Mouse (Mus musculus): ENCODE results near the gene Sash1. TPM values are rescaled to one million over a fixed set of nuclear protein-coding genes. Genes with fewer than 3 reads are reported as not detected.

The Sash1 gene
- polyA plus RNA-seq, 1 experiment from 2014 or later, result 6.4 TPM

DNA sequence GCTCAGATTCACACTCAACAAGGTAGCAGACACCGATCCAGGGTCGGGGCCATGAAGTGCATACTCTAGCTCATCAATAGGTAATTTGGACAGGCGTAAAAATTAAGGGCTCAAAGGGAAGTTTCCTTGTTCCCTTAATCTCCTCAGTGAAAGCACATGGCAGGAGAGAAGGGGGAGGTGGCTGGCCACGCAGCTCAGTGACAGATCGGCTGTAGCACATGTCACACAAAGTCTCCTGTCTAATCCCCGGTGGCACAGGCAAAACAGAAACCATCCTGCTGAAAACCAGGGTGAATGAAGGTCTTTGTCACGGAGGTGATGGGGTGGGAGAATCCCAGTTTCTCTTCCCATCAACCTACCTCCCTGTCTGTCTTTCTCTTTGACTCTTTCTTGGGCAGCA lies 75.4 kb downstream of the Sash1 start:
- no peaks in the 10 kb centered on the region for H3K27me3 ChIP-seq (ENCODE audit: insufficient read depth, low read length)
- whole genome bisulfite sequencing, result 86% methylated on average over 7 of the region's 7 CpGs
- H3K9ac ChIP-seq, result no peak overlapping the region
- H3K4me1 ChIP-seq (ENCODE audit: insufficient read depth), result peaks cover 10% of the 10 kb centered on the region
- H3K4me3 ChIP-seq (ENCODE audit: low read depth, low read length), result no peak overlapping the region
- ATAC-seq (ENCODE audit: insufficient read depth) (no peak), DNase-seq (no peak)
- H3K4me2 ChIP-seq, result no peak overlapping the region
- TF ChIP-seq CTCF (IDR thresholded peaks at IDR 0.05; ENCODE audit: low read depth), result no peak
- H3K36me3 ChIP-seq (ENCODE audit: insufficient read depth), result no peaks in the 10 kb centered on the region
- no peaks in the 10 kb centered on the region for H3K9me3 ChIP-seq (ENCODE audit: low read depth, low read length)
- no peak overlapping the region for H3K27ac ChIP-seq (ENCODE audit: low read depth)

DNA sequence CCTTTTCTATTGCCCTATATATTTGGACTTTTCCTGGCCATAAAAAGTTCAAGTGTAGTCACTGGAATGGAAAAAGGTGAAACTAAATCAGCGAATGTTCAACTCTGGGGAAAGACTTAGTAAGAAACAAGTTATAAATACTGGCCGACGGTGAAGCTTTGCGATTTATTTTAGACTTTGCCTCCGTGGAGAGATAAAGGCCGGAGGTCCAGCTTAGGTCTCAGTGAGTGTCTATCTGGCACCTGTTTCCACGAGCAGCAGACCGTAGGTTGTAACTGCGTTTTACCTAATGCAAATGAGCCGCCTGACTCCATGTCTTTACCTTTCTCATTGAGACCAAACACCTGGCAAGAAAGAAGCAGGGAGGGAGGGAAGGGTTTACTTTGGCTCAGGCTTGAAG lies 77.5 kb downstream of the Sash1 start:
- WGBS, result 82% methylated on average over 10 of the region's 10 CpGs
- H3K4me2 ChIP-seq, result no peak overlapping the region
- DNase-seq (no peak), ATAC-seq (ENCODE audit: insufficient read depth) (no peak)
- no peak overlapping the region for H3K27ac ChIP-seq (ENCODE audit: low read depth)
- no peak for TF ChIP-seq CTCF (IDR thresholded peaks at IDR 0.05; ENCODE audit: low read depth)
- no peak overlapping the region for H3K4me3 ChIP-seq (ENCODE audit: low read depth, low read length)
- no peaks in the 10 kb centered on the region for H3K27me3 ChIP-seq (ENCODE audit: insufficient read depth, low read length)
- no peak overlapping the region for H3K9ac ChIP-seq
- no peaks in the 10 kb centered on the region for H3K9me3 ChIP-seq (ENCODE audit: low read depth, low read length)
- no peaks in the 10 kb centered on the region for H3K36me3 ChIP-seq (ENCODE audit: insufficient read depth)
- peaks cover 14% of the 10 kb centered on the region for H3K4me1 ChIP-seq (ENCODE audit: insufficient read depth)

DNA sequence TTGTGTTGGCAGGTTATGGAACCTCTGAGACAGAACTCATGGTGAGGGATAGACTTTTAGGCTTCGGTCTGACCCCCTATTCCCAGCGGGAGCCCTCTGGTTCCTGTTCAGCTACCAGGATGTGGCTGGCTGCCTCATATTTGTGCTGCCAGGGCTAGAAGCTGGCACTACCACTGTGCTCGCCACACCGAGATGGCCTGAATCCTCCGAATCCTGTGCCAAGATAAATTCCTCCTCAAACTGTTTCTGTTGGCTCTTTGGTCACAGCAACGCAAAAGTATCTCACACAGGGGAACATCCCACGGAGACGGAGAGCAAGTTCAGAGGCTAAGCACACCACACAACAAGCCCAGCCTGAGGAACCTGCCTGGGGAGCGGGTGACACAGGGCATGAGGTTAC lies 78.3 kb downstream of the Sash1 start:
- TF ChIP-seq CTCF (IDR thresholded peaks at IDR 0.05; ENCODE audit: low read depth), result no peak
- peaks cover 10% of the 10 kb centered on the region; the same call in 1 of the 2 replicates for H3K4me1 ChIP-seq (ENCODE audit: insufficient read depth)
- H3K9me3 ChIP-seq (ENCODE audit: low read depth, low read length), result no peaks in the 10 kb centered on the region
- ATAC-seq (ENCODE audit: insufficient read depth) (no peak), DNase-seq (no peak)
- no peak overlapping the region for H3K9ac ChIP-seq
- no peak overlapping the region for H3K4me3 ChIP-seq (ENCODE audit: low read depth, low read length)
- 89% methylated on average over 9 of the region's 9 CpGs for WGBS
- no peak overlapping the region for H3K27ac ChIP-seq (ENCODE audit: low read depth)
- H3K4me2 ChIP-seq, result no peak overlapping the region
- H3K27me3 ChIP-seq (ENCODE audit: insufficient read depth, low read length), result no peaks in the 10 kb centered on the region
- no peaks in the 10 kb centered on the region for H3K36me3 ChIP-seq (ENCODE audit: insufficient read depth)

DNA sequence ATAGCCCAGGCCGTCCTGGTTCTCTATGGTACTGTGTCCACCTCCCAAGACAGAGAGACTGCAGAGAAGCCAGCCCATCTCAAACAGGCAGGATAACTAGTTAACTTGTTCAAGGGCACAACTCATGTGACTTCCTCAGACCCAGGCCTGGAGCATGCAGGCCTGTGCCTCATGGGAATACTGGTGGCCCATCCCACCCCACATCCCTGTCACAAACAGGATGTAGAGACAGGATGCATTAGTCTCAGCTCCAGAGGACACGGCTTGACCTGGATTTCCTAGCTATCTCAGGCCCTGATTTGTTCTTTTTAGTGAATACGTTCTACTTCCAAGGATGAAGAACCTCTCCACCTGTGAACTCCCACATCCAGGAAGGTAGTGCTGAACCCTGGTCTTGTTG lies 80.5 kb downstream of the Sash1 start:
- no peak overlapping the region; the same call in 1 of the 2 replicates for H3K27ac ChIP-seq (ENCODE audit: low read depth)
- no peak for TF ChIP-seq CTCF (IDR thresholded peaks at IDR 0.05; ENCODE audit: low read depth)
- DNase-seq (peak; percentile 57), ATAC-seq (ENCODE audit: insufficient read depth) (peak; percentile 22; the same call in 1 of the 2 replicates)
- no peaks in the 10 kb centered on the region for H3K36me3 ChIP-seq (ENCODE audit: insufficient read depth)
- no peak overlapping the region for H3K9ac ChIP-seq
- 57% methylated on average over 3 of the region's 3 CpGs for WGBS
- H3K27me3 ChIP-seq (ENCODE audit: insufficient read depth, low read length), result no peaks in the 10 kb centered on the region
- no peak overlapping the region for H3K4me2 ChIP-seq
- peaks cover 14% of the 10 kb centered on the region; the same call in 1 of the 2 replicates for H3K4me1 ChIP-seq (ENCODE audit: insufficient read depth)
- no peak overlapping the region for H3K4me3 ChIP-seq (ENCODE audit: low read depth, low read length)
- H3K9me3 ChIP-seq (ENCODE audit: low read depth, low read length), result no peaks in the 10 kb centered on the region

DNA sequence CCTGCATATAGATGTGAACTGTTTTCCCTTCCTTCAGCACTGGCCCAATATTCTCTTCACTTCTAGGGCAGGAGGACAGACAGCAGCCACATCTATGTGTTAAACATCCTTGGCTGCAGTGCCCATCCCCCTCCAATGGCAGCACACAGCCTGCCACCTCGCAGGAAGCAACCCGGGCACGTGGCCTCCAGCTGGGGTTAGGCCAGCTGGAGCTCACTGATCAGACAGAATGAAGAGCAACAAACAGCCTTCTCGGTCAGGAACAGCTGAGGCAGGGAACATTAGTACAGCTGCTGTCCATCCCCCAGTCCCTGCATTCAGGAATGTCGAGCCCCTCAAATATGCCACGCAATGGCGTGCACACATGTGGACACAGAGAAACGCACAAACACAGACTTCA lies 81.6 kb downstream of the Sash1 start:
- Histone ChIP-seq H3K27me3 (ENCODE audit: insufficient read depth, low read length) (no peaks in the 10 kb centered on the region), H3K9ac (no peak overlapping the region), H3K27ac (ENCODE audit: low read depth) (no peak overlapping the region), H3K4me2 (no peak overlapping the region), H3K9me3 (ENCODE audit: low read depth, low read length) (no peaks in the 10 kb centered on the region), H3K4me3 (ENCODE audit: low read depth, low read length) (no peak overlapping the region), H3K4me1 (ENCODE audit: insufficient read depth) (peaks cover 14% of the 10 kb centered on the region; the same call in 1 of the 2 replicates), H3K36me3 (ENCODE audit: insufficient read depth) (no peaks in the 10 kb centered on the region)
- ATAC-seq (ENCODE audit: insufficient read depth) (peak; percentile 83), DNase-seq (peak; percentile 78)
- no peak for TF ChIP-seq CTCF (IDR thresholded peaks at IDR 0.05; ENCODE audit: low read depth)
- WGBS, result 22% methylated on average over 8 of the region's 8 CpGs

- DNase-seq (no peak), ATAC-seq (ENCODE audit: insufficient read depth) (peak; percentile 35; the same call in 1 of the 2 replicates)
- Histone ChIP-seq H3K4me2 (no peak overlapping the region), H3K9me3 (ENCODE audit: low read depth, low read length) (no peaks in the 10 kb centered on the region; the same call in 1 of the 2 replicates), H3K4me1 (ENCODE audit: insufficient read depth) (peaks cover 14% of the 10 kb centered on the region; the same call in 1 of the 2 replicates), H3K9ac (no peak overlapping the region), H3K4me3 (ENCODE audit: low read depth, low read length) (no peak overlapping the region), H3K27me3 (ENCODE audit: insufficient read depth, low read length) (no peaks in the 10 kb centered on the region), H3K27ac (ENCODE audit: low read depth) (no peak overlapping the region), H3K36me3 (ENCODE audit: insufficient read depth) (no peaks in the 10 kb centered on the region)
- WGBS, result 44% methylated on average over 12 of the region's 12 CpGs
- no peak for TF ChIP-seq CTCF (IDR thresholded peaks at IDR 0.05; ENCODE audit: low read depth)
Measured at GRCm38 (mm10) chr10:8801719-8802347, 84.0 kb downstream of the Sash1 start.

GRCm38 (mm10) chr10:8801139-8801613 lies 84.7 kb downstream of the Sash1 start:
- Histone ChIP-seq H3K9me3 (ENCODE audit: low read depth, low read length) (no peaks in the 10 kb centered on the region; the same call in 1 of the 2 replicates), H3K9ac (no peak overlapping the region), H3K4me2 (peak overlapping the region; percentile 10; the same call in 1 of the 2 replicates), H3K4me1 (ENCODE audit: insufficient read depth) (peaks cover 14% of the 10 kb centered on the region; the same call in 1 of the 2 replicates), H3K36me3 (ENCODE audit: insufficient read depth) (no peaks in the 10 kb centered on the region), H3K4me3 (ENCODE audit: low read depth, low read length) (no peak overlapping the region), H3K27ac (ENCODE audit: low read depth) (no peak overlapping the region), H3K27me3 (ENCODE audit: insufficient read depth, low read length) (no peaks in the 10 kb centered on the region)
- DNase-seq (peak; percentile 31), ATAC-seq (ENCODE audit: insufficient read depth) (no peak; the same call in 1 of the 2 replicates)
- 0 out of 2 replicates have a peak, but pooled peaks have one; percentile 3 for TF ChIP-seq CTCF (IDR thresholded peaks at IDR 0.05; ENCODE audit: low read depth)
- WGBS, result 45% methylated on average over 14 of the region's 14 CpGs

Data from lung, embryonic 14.5 days (tissue).